Mouse (Mus musculus) neutrophil, adult 5-6 weeks (primary cell): Measurements from ENCODE around the gene Tbc1d19. TPM values are rescaled to one million over a fixed set of nuclear protein-coding genes. Genes with fewer than 3 reads are reported as not detected.

Source experiments
- ATAC-seq: fragments of 151-379, 151-347 bp; 2 replicates; pipeline ENCODE4 v1.8.0; 2017; ENCODE audit warnings: mild to moderate bottlenecking, moderate TSS enrichment; ENCODE audit not compliant: insufficient number of reproducible peaks, poor library complexity, low FRiP score, severe bottlenecking; ENCODE audit errors: extremely low read depth
- total RNA-seq: library from RNA; stranded (forward); fragments of 200-1000 nt; gene quantifications from 2 replicates; pipeline ENCODE4 v1.2.3, GENCODE M21; 2017

Gene Tbc1d19
- total RNA-seq, 1 experiment from 2014 or later, result 0.47 TPM

- no peak for ATAC-seq
Measured at GRCm38 (mm10) chr5:53881381-53881990, 72.1 kb downstream of the Tbc1d19 start.

- ATAC-seq, result no peak
Measured at GRCm38 (mm10) chr5:53901406-53901805, 92.0 kb downstream of the Tbc1d19 start.

DNA sequence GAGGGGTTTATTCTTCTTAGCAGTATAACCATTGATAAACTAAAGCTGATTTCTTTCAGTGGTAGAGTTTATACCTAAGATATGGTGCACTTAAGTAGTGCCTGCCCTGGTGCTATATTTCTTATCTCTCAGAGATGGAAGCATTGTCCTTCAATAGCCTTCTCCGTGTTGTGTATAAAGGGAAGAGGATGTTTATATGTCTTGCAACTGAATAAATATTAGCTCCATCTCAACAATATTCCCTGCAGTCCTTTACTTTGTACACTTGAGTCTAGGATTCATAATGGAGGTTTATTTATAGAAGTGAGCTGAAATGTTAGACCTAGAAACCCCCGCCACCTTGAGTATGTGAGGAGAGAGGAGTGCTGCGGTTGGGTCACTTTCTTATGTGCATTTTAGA lies 93.4 kb downstream of the Tbc1d19 start:
- no peak for ATAC-seq

GRCm38 (mm10) chr5:53909201-53909600 lies 99.8 kb downstream of the Tbc1d19 start:
- no peak for ATAC-seq

GRCm38 (mm10) chr5:53920416-53920815 lies 111.0 kb downstream of the Tbc1d19 start:
- ATAC-seq, result no peak

DNA sequence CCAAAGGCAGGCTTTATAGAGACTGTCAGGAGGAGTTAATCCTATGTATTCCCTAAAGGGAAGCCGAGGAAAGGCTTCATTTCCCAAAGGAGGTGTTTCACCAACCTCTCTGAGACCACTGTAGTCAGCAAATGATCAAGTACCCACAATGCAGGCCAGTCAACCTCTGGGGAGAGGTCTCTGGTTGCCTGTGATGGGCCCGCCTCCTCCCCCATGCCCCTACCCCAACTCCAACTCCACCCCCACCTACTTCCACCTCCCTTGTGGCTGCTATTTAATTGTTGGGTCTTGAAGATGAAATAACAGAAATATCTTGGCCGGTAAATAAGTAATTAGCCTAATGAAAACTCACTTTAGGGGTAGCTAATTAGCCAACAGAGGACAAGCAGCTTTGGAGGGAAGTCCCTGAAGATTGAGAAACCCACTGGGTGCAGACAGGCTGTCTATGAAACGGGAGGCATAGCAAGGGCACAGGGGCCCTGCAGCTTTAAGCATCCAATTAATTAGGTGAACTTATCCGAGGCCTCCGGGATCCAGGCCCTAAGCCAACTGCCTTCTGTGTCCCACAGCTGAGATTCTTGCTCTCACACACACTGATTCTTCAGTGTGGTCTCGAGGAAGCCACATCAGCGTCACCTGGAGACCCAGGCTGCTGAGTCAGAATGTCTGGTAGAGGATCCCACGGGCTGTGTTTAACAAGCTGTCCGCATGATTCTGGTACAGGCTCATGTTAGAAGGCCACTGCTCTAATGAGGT lies 112.9 kb downstream of the Tbc1d19 start:
- ATAC-seq, result no peak

DNA sequence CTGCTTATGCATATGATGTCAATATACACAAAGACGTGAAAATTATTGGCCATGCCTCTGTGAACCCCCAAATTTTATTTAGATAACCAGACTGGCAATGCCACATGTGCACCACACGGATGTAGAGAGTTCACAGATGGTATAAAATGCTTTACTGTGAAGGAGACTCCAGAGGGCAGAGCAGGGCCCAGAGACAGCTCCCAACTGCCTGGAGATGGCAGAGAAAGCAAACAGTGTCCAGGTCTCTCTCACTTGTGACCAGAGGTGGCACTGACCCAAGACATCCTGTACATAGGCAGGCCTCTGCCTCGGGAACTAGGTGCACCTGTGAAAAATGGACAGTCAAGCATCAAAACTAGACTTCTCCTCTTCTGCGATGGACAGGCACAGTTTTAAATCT lies 114.6 kb downstream of the Tbc1d19 start:
- no peak for ATAC-seq

DNA sequence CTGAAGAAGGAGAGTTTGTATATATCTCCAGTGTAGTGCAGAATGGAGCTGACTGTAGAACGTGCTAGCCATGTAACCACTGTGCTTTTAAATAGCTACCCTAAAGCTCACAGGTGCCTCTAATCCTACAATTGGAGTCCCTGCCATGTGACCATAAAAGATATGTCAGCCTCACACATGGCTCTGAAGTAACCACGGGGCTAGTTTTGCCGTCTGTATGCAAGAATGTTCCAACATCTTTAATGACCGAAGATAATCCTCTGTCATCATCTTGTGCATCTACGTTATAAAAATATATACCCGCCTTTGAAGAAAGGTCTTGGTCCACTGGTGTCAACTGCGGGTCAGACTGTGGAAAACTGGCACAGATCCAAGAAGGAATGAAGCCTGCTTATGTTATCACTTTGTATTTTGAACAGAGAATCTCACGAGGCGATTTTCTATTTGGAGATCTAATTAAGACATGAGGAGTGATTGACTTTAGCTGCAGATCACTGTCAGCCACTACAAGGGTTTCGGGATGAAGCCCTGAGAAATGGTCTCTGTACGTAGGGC lies 117.0 kb downstream of the Tbc1d19 start:
- ATAC-seq, result no peak

- no peak for ATAC-seq
Measured at GRCm38 (mm10) chr5:53927886-53928285, 118.5 kb downstream of the Tbc1d19 start.

DNA sequence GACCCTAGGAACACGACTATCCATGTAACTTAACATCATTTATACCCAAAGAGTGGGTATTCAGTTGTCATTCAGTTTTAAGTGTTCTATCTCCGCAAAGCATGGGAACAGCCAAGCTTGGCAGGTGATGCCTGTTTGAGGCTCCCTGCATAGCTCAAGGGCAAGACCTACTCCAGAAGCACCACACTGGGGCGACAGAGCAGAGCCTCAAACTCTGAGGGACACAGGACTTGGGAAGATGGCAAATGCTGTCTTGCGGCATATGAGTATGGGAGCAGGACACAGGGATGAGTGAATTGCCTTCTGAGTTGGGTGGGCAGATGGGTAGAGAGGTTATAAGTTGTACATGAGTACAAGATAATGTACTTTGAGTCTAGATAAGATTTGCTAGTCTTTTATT lies 119.1 kb downstream of the Tbc1d19 start:
- no peak for ATAC-seq

- no peak for ATAC-seq
Measured at GRCm38 (mm10) chr5:53929205-53929614, 119.8 kb downstream of the Tbc1d19 start.

- no peak for ATAC-seq
Measured at GRCm38 (mm10) chr5:53929814-53930213, 120.4 kb downstream of the Tbc1d19 start.

- ATAC-seq, result no peak
Measured at GRCm38 (mm10) chr5:53931011-53931410, 121.6 kb downstream of the Tbc1d19 start.

- ATAC-seq, result no peak
Measured at GRCm38 (mm10) chr5:53933628-53934027, 124.2 kb downstream of the Tbc1d19 start.

GRCm38 (mm10) chr5:53934040-53934439 lies 124.6 kb downstream of the Tbc1d19 start:
- ATAC-seq, result no peak

DNA sequence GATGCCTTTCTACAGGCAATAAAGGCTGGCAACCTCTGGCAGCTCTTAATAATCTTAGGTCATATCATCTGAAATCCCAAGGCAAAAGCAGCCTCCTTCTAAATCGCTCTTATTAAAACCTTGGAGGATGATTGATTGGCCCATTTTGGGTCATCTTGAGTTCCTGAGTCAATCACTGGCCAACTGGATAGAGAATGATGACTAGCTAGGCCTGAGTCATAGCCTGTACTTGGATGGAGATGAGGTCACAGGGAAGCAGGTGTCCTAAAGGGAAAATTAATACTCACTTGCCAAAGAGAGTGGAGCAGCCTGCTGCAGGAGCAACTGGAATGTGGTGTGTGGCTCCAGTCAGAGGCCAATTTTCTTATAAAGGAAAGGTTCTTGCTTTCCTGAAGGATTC lies 125.4 kb downstream of the Tbc1d19 start:
- no peak for ATAC-seq

DNA sequence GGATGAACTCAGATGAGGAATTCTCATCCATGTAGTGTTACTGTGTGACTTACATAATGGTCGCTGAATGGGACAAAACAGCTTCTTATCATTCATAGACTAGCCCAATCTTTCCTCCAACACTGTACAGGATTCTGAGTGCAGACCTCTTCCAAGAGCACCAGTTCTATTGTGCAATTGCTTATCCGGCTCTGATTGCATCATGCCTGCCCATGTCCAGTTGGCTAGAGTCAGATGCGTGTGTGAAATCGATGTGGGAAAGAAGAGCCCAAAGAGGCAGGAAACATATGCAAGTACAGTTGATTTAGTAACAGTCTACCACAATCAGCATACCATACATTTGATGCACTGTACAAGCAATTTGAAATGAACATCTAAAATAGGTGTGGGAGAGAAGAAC lies 127.8 kb downstream of the Tbc1d19 start:
- no peak for ATAC-seq

DNA sequence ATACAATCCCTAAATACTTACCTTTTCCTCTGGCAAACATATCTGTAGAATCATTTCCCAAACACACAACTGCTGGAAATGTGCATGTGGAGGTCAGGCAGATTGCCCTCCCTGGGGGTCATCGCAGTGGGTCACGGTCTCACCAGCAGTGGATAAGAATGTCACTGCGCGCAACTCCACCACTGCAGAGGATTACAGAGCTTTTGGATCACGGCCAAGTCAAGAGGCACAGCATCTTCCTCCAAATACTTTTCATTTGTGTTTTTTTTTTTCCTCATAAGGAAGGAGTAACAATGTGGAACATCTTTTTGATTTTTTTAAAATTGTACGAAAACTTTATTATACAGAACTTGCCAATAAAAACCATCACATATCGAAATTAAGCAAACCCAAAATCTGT lies 129.6 kb downstream of the Tbc1d19 start:
- no peak for ATAC-seq

GRCm38 (mm10) chr5:53941322-53942024 lies 132.1 kb downstream of the Tbc1d19 start:
- ATAC-seq, result no peak

GRCm38 (mm10) chr5:53942332-53942731 lies 132.9 kb downstream of the Tbc1d19 start:
- ATAC-seq, result no peak
